Mouse (Mus musculus) limb, embryonic 13.5 days (tissue): ENCODE data around the gene Prkca. TPM values are rescaled to one million over a fixed set of nuclear protein-coding genes. Genes with fewer than 3 reads are reported as not detected.

Source experiments
- ATAC-seq: fragments of 200-750 bp; cut with Nextera tagmentation; 2 replicates; pipeline ENCODE4 v1.8.0; 2017; ENCODE audit warnings: low read depth, moderate number of reproducible peaks, moderate TSS enrichment; ENCODE audit not compliant: low FRiP score
- H3K27ac ChIP-seq: fragments of 300-500 bp; sonication (generic); 2 replicates; pipeline ENCODE4 v1.5.1; 2015; ENCODE audit warnings: inconsistent platforms, mild to moderate bottlenecking, moderate library complexity
- H3K27me3 ChIP-seq: fragments of 300-500 bp; sonication (generic); 2 replicates; pipeline ENCODE4 v1.6.1; 2015; ENCODE audit warnings: mild to moderate bottlenecking, inconsistent platforms
- H3K36me3 ChIP-seq: fragments of 300-500 bp; sonication (generic); 2 replicates; pipeline ENCODE4 v1.6.1; 2015; ENCODE audit warnings: inconsistent platforms, mild to moderate bottlenecking, moderate library complexity
- H3K4me1 ChIP-seq: fragments of 300-500 bp; sonication (generic); 2 replicates; pipeline ENCODE4 v1.6.1; 2015; ENCODE audit warnings: inconsistent platforms
- H3K4me2 ChIP-seq: fragments of 300-500 bp; sonication (generic); replicated peaks from 2 replicates; pipeline ENCODE4 v1.6.1; 2015; ENCODE audit warnings: inconsistent platforms, mild to moderate bottlenecking, moderate library complexity
- H3K4me3 ChIP-seq: fragments of 300-500 bp; sonication (generic); 2 replicates; pipeline ENCODE4 v1.5.1; 2015; ENCODE audit warnings: moderate library complexity, mild to moderate bottlenecking, inconsistent platforms
- H3K9ac ChIP-seq: fragments of 300-500 bp; sonication (generic); 2 replicates; pipeline ENCODE4 v1.6.1; 2015; ENCODE audit warnings: mild to moderate bottlenecking, inconsistent platforms
- H3K9me3 ChIP-seq: fragments of 300-500 bp; sonication (generic); 2 replicates; pipeline ENCODE4 v1.6.1; 2016; ENCODE audit warnings: inconsistent platforms
- WGBS: fragments of 180-500 bp; shearing (Covaris S2); methylation state at CpG from one replicate; pipeline ENCODE4 v1.1.7; 2015; 5-methylcytosine and 5-hydroxymethylcytosine counted together
- polyA plus RNA-seq: library from polyadenylated mRNA; unstranded; fragments of >200 nt; fragmentation: Nextera tagmentation; extraction: Ambion mirVana; gene quantifications from 2 replicates; pipeline ENCODE4 v1.2.1, GENCODE M21; 2015

Prkca gene
- polyA plus RNA-seq, 1 experiment from 2014 or later = 7.2 TPM

GRCm38 (mm10) chr11:108360983-108361382 lies 17.3 kb upstream of the Prkca start:
- Histone ChIP-seq H3K36me3 (no peaks in the 10 kb centered on the region), H3K27me3 (no peaks in the 10 kb centered on the region), H3K27ac (no peak overlapping the region), H3K9ac (no peak overlapping the region), H3K4me3 (no peak overlapping the region), H3K4me1 (peaks cover 13% of the 10 kb centered on the region), H3K9me3 (no peaks in the 10 kb centered on the region), H3K4me2 (no peak overlapping the region)
- 81% methylated on average over 4 of the region's 4 CpGs for WGBS
- no peak for ATAC-seq

GRCm38 (mm10) chr11:108358911-108359310 lies 15.2 kb upstream of the Prkca start:
- H3K4me3 ChIP-seq = no peak overlapping the region
- H3K9me3 ChIP-seq = no peaks in the 10 kb centered on the region
- no peak overlapping the region for H3K4me2 ChIP-seq
- 82% methylated on average over 6 of the region's 6 CpGs for WGBS
- H3K27me3 ChIP-seq = no peaks in the 10 kb centered on the region
- H3K36me3 ChIP-seq = no peaks in the 10 kb centered on the region
- no peak for ATAC-seq
- no peaks in the 10 kb centered on the region for H3K4me1 ChIP-seq
- no peak overlapping the region for H3K9ac ChIP-seq
- H3K27ac ChIP-seq = no peak overlapping the region

DNA sequence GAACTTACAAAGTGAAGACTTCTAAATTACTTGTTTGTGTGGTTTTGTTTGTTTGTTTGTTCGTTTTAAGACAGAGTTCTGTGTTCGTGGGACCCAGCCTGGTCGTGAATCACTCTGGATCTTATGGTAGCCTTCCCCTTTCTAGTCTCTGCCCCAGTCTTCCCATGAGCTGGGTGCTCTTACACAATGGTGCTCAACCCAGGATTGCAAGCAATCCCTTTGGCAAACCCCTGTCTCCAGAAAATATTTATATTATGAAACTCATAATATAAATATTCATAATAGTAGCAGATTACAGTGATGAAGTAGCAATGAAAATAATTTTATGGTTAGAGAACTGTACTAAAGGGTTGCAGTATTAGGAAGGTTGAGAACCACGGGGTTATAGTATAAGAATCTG lies 12.3 kb upstream of the Prkca start:
- Histone ChIP-seq H3K27ac (no peak overlapping the region), H3K4me1 (no peaks in the 10 kb centered on the region), H3K36me3 (no peaks in the 10 kb centered on the region), H3K9me3 (no peaks in the 10 kb centered on the region), H3K4me3 (no peak overlapping the region), H3K4me2 (no peak overlapping the region), H3K27me3 (no peaks in the 10 kb centered on the region), H3K9ac (no peak overlapping the region)
- ATAC-seq = no peak
- 69% methylated on average over 4 of the region's 4 CpGs for WGBS

- WGBS = 91% methylated on average over 10 of the region's 10 CpGs
These were observed 9.2 kb upstream of the Prkca start for GRCm38 (mm10) chr11:108352842-108353388.

DNA sequence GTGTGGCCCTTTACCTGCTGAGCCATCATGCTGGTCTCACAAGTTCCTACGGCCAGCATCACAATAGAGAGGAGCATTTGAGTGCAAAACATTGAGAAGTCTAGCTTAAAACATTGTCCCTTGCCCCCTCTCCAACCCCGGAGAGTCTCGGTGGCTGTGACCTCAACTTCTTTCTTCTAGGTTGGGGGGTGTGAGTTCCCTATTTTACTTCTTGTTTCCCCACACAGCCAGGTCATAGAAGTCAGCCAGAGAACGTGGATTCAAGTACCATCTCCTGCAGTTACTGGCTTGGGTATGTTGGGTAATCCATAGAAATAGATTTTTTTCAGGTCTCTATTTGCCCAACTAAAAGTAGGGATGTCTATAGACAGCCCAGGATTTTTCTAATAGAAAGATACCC lies 7.1 kb upstream of the Prkca start:
- 85% methylated on average over 4 of the region's 4 CpGs for WGBS
- H3K4me1 ChIP-seq = no peaks in the 10 kb centered on the region
- H3K27ac ChIP-seq = no peak overlapping the region
- H3K4me2 ChIP-seq = no peak overlapping the region
- no peak overlapping the region for H3K4me3 ChIP-seq
- 0 out of 2 replicates have a peak, but pooled peaks cover 4% of the 10 kb centered on the region for H3K27me3 ChIP-seq
- no peaks in the 10 kb centered on the region for H3K36me3 ChIP-seq
- H3K9ac ChIP-seq = no peak overlapping the region
- ATAC-seq = no peak
- H3K9me3 ChIP-seq = no peaks in the 10 kb centered on the region

More at GRCm38 (mm10) chr11:108352842-108353388, 9.2 kb upstream of the Prkca start:
- Histone ChIP-seq H3K27ac (no peak overlapping the region), H3K9ac (no peak overlapping the region), H3K9me3 (no peaks in the 10 kb centered on the region), H3K27me3 (0 out of 2 replicates have a peak, but pooled peaks cover 4% of the 10 kb centered on the region), H3K4me3 (no peak overlapping the region), H3K36me3 (no peaks in the 10 kb centered on the region), H3K4me2 (no peak overlapping the region), H3K4me1 (no peaks in the 10 kb centered on the region)
- no peak for ATAC-seq

- Histone ChIP-seq H3K27ac (no peak overlapping the region), H3K27me3 (peaks cover 16% of the 10 kb centered on the region; the same call in 1 of the 2 replicates), H3K4me3 (no peak overlapping the region), H3K4me1 (peaks cover 14% of the 10 kb centered on the region), H3K36me3 (no peaks in the 10 kb centered on the region), H3K4me2 (no peak overlapping the region), H3K9me3 (no peaks in the 10 kb centered on the region), H3K9ac (no peak overlapping the region)
- ATAC-seq = no peak
- WGBS = 83% methylated on average over 2 of the region's 2 CpGs
These were observed 1.6 kb upstream of the Prkca start for GRCm38 (mm10) chr11:108345321-108345720.

GRCm38 (mm10) chr11:108344759-108345158 lies 1.0 kb upstream of the Prkca start:
- WGBS = 62% methylated on average over 8 of the region's 8 CpGs
- peaks cover 16% of the 10 kb centered on the region; the same call in 1 of the 2 replicates for H3K27me3 ChIP-seq
- peak overlapping the region; percentile 100 for H3K4me2 ChIP-seq
- peaks cover 14% of the 10 kb centered on the region for H3K4me1 ChIP-seq
- ATAC-seq = no peak
- H3K4me3 ChIP-seq = peak overlapping the region; percentile 83
- no peak overlapping the region for H3K27ac ChIP-seq
- no peaks in the 10 kb centered on the region for H3K9me3 ChIP-seq
- H3K36me3 ChIP-seq = peaks cover 3% of the 10 kb centered on the region; the same call in 1 of the 2 replicates
- no peak overlapping the region for H3K9ac ChIP-seq

GRCm38 (mm10) chr11:108342781-108343768 lies 653 bp downstream of the Prkca start, which contains the start of gene Apoh:
Gene Apoh (plus strand): TSS chr11:108343354.
- under 1% methylated on average over 72 of the region's 75 CpGs for WGBS
- peak within 1 kb of the TSS; percentile 100 for H3K4me2 ChIP-seq
- H3K9me3 ChIP-seq = no peaks in the 10 kb centered on the region
- peak within 1 kb of the TSS; percentile 80; the same call in 1 of the 2 replicates for H3K27ac ChIP-seq
- ATAC-seq = peak; percentile 10; the same call in 1 of the 2 replicates
- H3K36me3 ChIP-seq = peaks cover 4% of the 10 kb centered on the region; the same call in 1 of the 2 replicates
- H3K4me3 ChIP-seq = peak within 1 kb of the TSS; percentile 83
- peak within 1 kb of the TSS; percentile 88 for H3K9ac ChIP-seq
- H3K27me3 ChIP-seq = peaks cover 12% of the 10 kb centered on the region; the same call in 1 of the 2 replicates
- peaks cover 14% of the 10 kb centered on the region for H3K4me1 ChIP-seq

DNA sequence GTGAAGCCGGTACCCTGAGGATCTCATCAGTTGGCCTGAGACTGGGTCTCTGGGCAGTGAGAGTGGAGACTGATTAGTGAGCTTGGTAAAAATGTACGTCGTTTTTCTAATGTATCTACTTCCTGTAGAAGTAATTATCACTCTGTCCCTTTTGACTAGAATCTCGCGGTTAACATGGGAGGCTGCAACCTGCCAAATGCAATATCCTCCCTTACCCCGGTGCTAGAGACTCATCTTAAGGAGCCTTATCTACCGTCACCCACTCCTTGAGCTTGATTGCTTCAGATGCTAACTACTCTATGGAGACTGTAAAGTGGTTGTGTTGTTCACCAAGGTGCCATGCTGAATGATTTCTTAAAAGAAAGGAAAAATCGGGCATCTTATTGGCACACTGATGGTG lies 1.9 kb downstream of the Prkca start:
- peaks cover 12% of the 10 kb centered on the region; the same call in 1 of the 2 replicates for H3K27me3 ChIP-seq
- peaks cover 16% of the 10 kb centered on the region for H3K4me1 ChIP-seq
- H3K9ac ChIP-seq = 0 out of 2 replicates have a peak overlapping the region, but pooled peaks have one; percentile 4
- H3K27ac ChIP-seq = no peak overlapping the region
- no peak for ATAC-seq
- H3K36me3 ChIP-seq = peaks cover 4% of the 10 kb centered on the region; the same call in 1 of the 2 replicates
- peak overlapping the region; percentile 100 for H3K4me2 ChIP-seq
- peak overlapping the region; percentile 83 for H3K4me3 ChIP-seq
- 45% methylated on average over 8 of the region's 8 CpGs for WGBS
- no peaks in the 10 kb centered on the region for H3K9me3 ChIP-seq

GRCm38 (mm10) chr11:108340293-108340692 lies 3.4 kb downstream of the Prkca start:
- H3K4me2 ChIP-seq = no peak overlapping the region
- H3K36me3 ChIP-seq = peaks cover 4% of the 10 kb centered on the region; the same call in 1 of the 2 replicates
- ATAC-seq = no peak
- WGBS = 87% methylated on average over 4 of the region's 4 CpGs
- H3K9me3 ChIP-seq = no peaks in the 10 kb centered on the region
- H3K4me3 ChIP-seq = no peak overlapping the region
- H3K27me3 ChIP-seq = peaks cover 12% of the 10 kb centered on the region; the same call in 1 of the 2 replicates
- H3K4me1 ChIP-seq = peaks cover 27% of the 10 kb centered on the region
- no peak overlapping the region for H3K27ac ChIP-seq
- no peak overlapping the region for H3K9ac ChIP-seq

DNA sequence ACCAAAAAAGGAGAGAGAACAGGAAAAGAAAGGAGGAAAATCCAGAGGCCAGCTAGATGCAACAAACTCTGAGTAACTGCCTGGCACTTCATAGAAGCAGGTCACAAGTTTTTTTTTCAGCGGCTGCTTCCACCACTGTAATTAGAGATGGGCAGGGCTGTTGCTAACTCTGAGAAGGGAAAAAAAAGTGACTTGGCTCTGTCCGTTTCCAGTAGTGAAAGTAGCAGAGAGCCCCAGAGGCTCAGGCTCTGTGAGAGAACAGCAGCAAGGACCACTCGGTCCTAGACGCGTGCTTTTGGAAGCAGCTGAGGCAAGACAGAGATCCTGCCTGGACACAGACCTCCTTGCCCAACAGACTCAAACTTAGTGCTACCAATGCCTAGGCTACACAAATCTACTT lies 7.3 kb downstream of the Prkca start:
- no peak overlapping the region for H3K4me3 ChIP-seq
- peak overlapping the region; percentile 19; the same call in 1 of the 2 replicates for H3K4me2 ChIP-seq
- peaks cover 4% of the 10 kb centered on the region; the same call in 1 of the 2 replicates for H3K36me3 ChIP-seq
- H3K27me3 ChIP-seq = no peaks in the 10 kb centered on the region; the same call in 1 of the 2 replicates
- peaks cover 35% of the 10 kb centered on the region for H3K4me1 ChIP-seq
- no peak overlapping the region for H3K9ac ChIP-seq
- ATAC-seq = no peak
- H3K27ac ChIP-seq = no peak overlapping the region
- WGBS = 8% methylated on average over 5 of the region's 5 CpGs
- no peaks in the 10 kb centered on the region for H3K9me3 ChIP-seq

GRCm38 (mm10) chr11:108335536-108335935 lies 8.2 kb downstream of the Prkca start:
- Histone ChIP-seq H3K9ac (no peak overlapping the region), H3K27me3 (no peaks in the 10 kb centered on the region), H3K36me3 (peaks cover 4% of the 10 kb centered on the region; the same call in 1 of the 2 replicates), H3K4me2 (no peak overlapping the region), H3K27ac (no peak overlapping the region), H3K9me3 (no peaks in the 10 kb centered on the region), H3K4me1 (peaks cover 35% of the 10 kb centered on the region), H3K4me3 (no peak overlapping the region)
- WGBS = 89% methylated on average over 4 of the region's 4 CpGs
- no peak for ATAC-seq
